Mouse (Mus musculus) midbrain, embryonic 11.5 days (tissue): ENCODE measurements around the gene Iqschfp. TPM values are rescaled to one million over a fixed set of nuclear protein-coding genes. Genes with fewer than 3 reads are reported as not detected.

Source experiments
- ATAC-seq: fragments of 200-750 bp; cut with Nextera tagmentation; 2 replicates; pipeline ENCODE4 v1.8.0; 2017; ENCODE audit warnings: moderate TSS enrichment, moderate library complexity; ENCODE audit not compliant: low FRiP score
- DNase-seq: peaks from one replicate; pipeline ENCODE4 v3.0.0; 2015; ENCODE audit warnings: low spot score; ENCODE audit errors: missing footprints
- H3K27ac ChIP-seq: fragments of 300-500 bp; sonication (generic); 2 replicates; pipeline ENCODE4 v1.5.1; 2014; ENCODE audit warnings: low read depth, low read length
- H3K27me3 ChIP-seq: fragments of 300-500 bp; sonication (generic); 2 replicates; pipeline ENCODE4 v1.6.1; 2014; ENCODE audit warnings: mild to moderate bottlenecking, low read length, moderate library complexity, mixed read lengths; ENCODE audit not compliant: control insufficient read depth, insufficient read depth
- H3K36me3 ChIP-seq: fragments of 300-500 bp; sonication (generic); 2 replicates; pipeline ENCODE4 v1.6.1; 2014; ENCODE audit warnings: mild to moderate bottlenecking, low read length, moderate library complexity, mixed read lengths; ENCODE audit not compliant: control insufficient read depth, insufficient read depth
- H3K4me1 ChIP-seq: fragments of 300-500 bp; sonication (generic); 2 replicates; pipeline ENCODE4 v1.6.1; 2014; ENCODE audit warnings: low read length; ENCODE audit not compliant: control insufficient read depth, insufficient read depth
- H3K4me2 ChIP-seq: fragments of 300-500 bp; sonication (generic); 2 replicates; pipeline ENCODE4 v1.6.1; 2014; ENCODE audit warnings: mild to moderate bottlenecking, moderate library complexity
- H3K4me3 ChIP-seq: fragments of 300-500 bp; sonication (generic); 2 replicates; pipeline ENCODE4 v1.5.1; 2014; ENCODE audit warnings: low read depth, low read length
- H3K9ac ChIP-seq: fragments of 300-500 bp; sonication (generic); 2 replicates; pipeline ENCODE4 v1.6.1; 2014; ENCODE audit warnings: low read length
- H3K9me3 ChIP-seq: fragments of 300-500 bp; sonication (generic); 2 replicates; pipeline ENCODE4 v1.6.1; 2016; ENCODE audit warnings: low read length; ENCODE audit not compliant: control insufficient read depth
- WGBS: fragments of 180-500 bp; shearing (Covaris S2); extraction: QIAGEN DNeasy Blood & Tissue Kit; methylation state at CpG from one replicate; pipeline ENCODE4 v1.1.7; 2014; 5-methylcytosine and 5-hydroxymethylcytosine counted together
- polyA plus RNA-seq: library from polyadenylated mRNA; unstranded; fragments of >200 nt; fragmentation: Nextera tagmentation; extraction: Ambion mirVana; gene quantifications from 2 replicates; pipeline ENCODE4 v1.2.1, GENCODE M21; 2014

Iqschfp gene
- polyA plus RNA-seq, 1 experiment from 2014 or later: 2.6 TPM

DNA sequence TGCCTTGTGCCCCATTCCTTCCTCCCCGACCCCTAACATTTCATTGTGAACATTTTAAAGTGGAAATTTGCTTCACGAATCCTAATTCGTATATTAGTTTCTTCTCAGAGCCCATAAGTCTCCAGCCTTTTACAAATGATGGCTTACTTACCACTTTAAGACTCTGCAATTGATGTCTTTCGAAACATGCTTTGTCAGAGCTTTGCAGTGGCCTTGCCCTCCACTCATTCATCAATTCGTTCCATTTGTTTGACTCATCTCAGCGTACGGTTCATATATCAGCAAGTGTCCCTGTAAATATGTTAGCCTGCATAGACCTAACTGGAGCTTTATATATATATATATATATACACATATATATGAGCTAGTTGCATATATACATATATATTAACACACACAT, 675.5 kb downstream of the Iqschfp start:
- Histone ChIP-seq H3K9ac (no peak overlapping the region), H3K9me3 (no peaks in the 10 kb centered on the region), H3K4me2 (no peak overlapping the region), H3K36me3 (no peaks in the 10 kb centered on the region), H3K4me1 (peaks cover 2% of the 10 kb centered on the region), H3K27me3 (no peaks in the 10 kb centered on the region), H3K4me3 (no peak overlapping the region), H3K27ac (no peak overlapping the region)
- 86% methylated on average over 7 of the region's 7 CpGs for WGBS
- ATAC-seq (no peak), DNase-seq (no peak)

DNA sequence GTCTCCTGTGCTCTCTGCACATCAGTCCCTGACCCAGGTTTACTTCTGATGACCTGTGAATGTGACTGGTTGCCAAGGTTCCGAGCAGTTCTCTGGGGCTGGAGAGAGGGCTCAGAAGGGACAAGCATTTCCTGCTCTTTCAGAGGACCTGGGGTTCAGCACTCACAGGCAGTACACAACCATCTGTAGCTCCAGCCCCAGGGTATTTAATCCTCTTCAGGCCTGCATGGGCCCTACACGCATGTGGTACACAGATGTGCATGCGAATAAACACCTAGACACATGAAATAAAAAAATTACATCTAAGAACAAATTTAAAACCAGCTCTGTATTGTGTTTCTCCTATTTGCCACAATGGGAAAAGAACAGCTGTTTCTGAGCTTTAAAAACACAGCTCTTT, 676.1 kb downstream of the Iqschfp start:
- no peaks in the 10 kb centered on the region for H3K27me3 ChIP-seq
- H3K9ac ChIP-seq: no peak overlapping the region
- no peak overlapping the region for H3K4me3 ChIP-seq
- no peak overlapping the region for H3K27ac ChIP-seq
- WGBS: 79% methylated on average over 3 of the region's 3 CpGs
- no peaks in the 10 kb centered on the region for H3K36me3 ChIP-seq
- H3K9me3 ChIP-seq: no peaks in the 10 kb centered on the region
- H3K4me1 ChIP-seq: peaks cover 4% of the 10 kb centered on the region
- ATAC-seq (no peak), DNase-seq (no peak)
- H3K4me2 ChIP-seq: no peak overlapping the region

DNA sequence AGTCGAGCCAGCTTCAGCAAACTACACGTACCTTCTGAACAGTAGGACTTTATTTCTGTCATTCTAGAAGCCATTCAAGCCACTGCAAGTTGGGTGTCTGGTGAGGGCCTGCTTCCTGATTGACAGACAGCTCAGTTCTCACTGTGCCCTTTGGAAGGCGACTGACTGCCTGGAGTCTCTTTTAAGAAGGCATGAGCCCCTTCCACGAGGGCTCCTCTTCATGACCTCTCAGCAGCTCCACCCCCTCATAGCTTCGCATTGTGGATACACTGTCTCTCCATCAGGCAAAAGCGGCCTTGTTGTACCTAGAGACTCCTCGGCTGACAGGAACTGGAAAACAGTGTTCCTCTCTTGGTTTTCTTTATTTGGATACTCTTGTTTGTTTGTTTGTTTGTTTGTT, 676.7 kb downstream of the Iqschfp start:
- Histone ChIP-seq H3K4me2 (no peak overlapping the region), H3K9ac (no peak overlapping the region), H3K27ac (no peak overlapping the region), H3K36me3 (no peaks in the 10 kb centered on the region), H3K9me3 (no peaks in the 10 kb centered on the region), H3K4me3 (no peak overlapping the region), H3K27me3 (no peaks in the 10 kb centered on the region), H3K4me1 (peaks cover 4% of the 10 kb centered on the region)
- ATAC-seq: no peak
- no peak for DNase-seq
- WGBS: 54% methylated on average over 7 of the region's 7 CpGs

DNA sequence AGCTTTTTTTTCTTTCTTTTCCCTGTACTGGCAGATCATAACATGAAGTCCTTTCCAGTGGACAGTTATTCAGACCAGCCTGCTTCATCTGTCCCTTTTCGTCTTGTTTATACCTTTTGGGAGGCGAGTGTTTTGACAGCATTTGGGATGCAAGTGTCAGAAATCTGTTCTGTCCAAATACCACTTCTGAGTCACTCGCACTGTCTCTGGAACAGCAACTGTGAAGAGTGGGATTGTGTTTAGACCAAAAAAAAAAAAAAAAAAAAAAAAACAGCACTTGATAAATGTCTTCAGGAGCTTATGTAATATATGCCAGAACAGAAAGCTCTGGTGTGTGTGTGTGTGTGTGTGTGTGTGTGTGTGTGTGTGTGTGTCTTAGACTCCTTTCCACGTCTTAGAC, 678.3 kb downstream of the Iqschfp start:
- ATAC-seq: no peak
- 87% methylated on average over 4 of the region's 4 CpGs for WGBS
- Histone ChIP-seq H3K27ac (no peak overlapping the region), H3K4me2 (no peak overlapping the region), H3K27me3 (no peaks in the 10 kb centered on the region), H3K4me1 (peaks cover 6% of the 10 kb centered on the region), H3K36me3 (no peaks in the 10 kb centered on the region), H3K4me3 (no peak overlapping the region), H3K9ac (no peak overlapping the region), H3K9me3 (no peaks in the 10 kb centered on the region)
- no peak for DNase-seq

DNA sequence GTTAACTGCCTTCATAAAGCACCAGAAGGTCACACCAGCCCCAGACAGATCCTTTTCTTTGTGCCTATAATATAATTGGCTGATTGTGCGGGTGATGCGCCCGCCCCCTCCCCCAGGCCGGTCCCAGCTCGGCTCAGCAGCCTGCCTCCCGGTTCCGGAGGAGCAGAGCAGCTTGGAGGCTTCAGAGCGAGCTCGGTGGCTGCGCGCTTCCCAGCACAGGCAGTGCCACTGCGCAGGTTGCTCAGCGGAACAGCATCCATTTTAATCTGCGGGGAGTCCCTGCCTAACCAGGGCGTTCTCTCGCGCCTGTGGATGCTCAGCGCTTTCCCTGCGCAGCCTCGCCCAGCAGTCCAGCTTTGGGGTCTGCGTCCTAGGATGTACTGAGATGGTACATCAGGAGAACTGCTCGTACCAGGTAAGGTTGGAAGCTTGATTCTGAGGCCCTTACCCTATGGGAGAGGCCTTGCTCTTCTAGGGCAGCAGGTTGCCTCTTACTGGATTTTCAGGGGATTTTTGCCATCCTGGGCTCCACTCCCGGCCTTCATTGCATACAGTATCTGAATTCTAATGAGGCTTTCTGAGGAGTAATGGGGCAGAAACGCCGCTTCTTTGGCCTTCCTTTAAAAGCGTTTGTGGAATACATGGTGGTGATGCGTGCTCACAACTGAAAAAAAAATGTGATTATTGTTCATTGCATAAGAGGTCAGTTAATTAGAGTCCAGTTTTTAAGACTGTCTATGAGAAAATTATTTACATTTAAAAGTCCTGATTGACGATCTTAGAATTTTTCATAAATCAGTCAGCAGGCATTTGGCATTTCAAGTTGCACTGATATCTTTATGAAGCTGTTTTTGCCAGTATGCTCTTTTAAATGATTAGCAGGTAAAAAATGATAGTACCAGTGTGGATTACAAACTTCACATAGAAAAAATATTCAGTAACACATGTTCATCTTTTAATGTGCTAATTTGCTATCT, 680.5 kb downstream of the Iqschfp start:
- Histone ChIP-seq H3K4me3 (peak overlapping the region; percentile 44), H3K27me3 (no peaks in the 10 kb centered on the region), H3K27ac (peak overlapping the region; percentile 95), H3K9me3 (no peaks in the 10 kb centered on the region), H3K4me2 (peak overlapping the region; percentile 66), H3K9ac (peak overlapping the region; percentile 78), H3K36me3 (no peaks in the 10 kb centered on the region), H3K4me1 (peaks cover 20% of the 10 kb centered on the region)
- 8% methylated on average over 28 of the region's 28 CpGs for WGBS
- peak; percentile 98 for DNase-seq
- ATAC-seq: peak; percentile 96

DNA sequence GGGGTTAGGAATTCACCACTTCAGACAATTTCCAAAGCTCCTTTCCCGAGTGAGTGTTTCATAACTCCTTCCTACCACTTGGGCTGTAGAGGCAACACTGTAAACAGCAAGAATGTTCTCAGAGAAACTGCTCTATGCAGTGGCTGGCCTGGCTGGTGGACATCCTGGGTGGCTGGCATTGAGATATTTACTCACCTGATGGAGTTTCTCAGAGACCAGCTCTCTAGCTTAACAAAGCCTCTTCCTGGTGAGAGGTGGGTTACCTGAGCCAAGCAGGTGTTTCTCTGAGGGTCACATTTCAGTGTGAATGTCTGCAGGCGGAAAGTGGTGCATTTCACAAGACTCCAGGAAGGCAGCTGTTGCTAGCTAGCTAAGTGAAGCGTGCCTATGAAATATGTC, 681.2 kb downstream of the Iqschfp start:
- H3K4me2 ChIP-seq: peak overlapping the region; percentile 66
- peaks cover 20% of the 10 kb centered on the region for H3K4me1 ChIP-seq
- DNase-seq (no peak), ATAC-seq (no peak)
- H3K9me3 ChIP-seq: no peaks in the 10 kb centered on the region
- H3K27ac ChIP-seq: no peak overlapping the region
- WGBS: 72% methylated on average over 3 of the region's 3 CpGs
- no peaks in the 10 kb centered on the region for H3K27me3 ChIP-seq
- peak overlapping the region; percentile 44 for H3K4me3 ChIP-seq
- peak overlapping the region; percentile 49 for H3K9ac ChIP-seq
- no peaks in the 10 kb centered on the region for H3K36me3 ChIP-seq

DNA sequence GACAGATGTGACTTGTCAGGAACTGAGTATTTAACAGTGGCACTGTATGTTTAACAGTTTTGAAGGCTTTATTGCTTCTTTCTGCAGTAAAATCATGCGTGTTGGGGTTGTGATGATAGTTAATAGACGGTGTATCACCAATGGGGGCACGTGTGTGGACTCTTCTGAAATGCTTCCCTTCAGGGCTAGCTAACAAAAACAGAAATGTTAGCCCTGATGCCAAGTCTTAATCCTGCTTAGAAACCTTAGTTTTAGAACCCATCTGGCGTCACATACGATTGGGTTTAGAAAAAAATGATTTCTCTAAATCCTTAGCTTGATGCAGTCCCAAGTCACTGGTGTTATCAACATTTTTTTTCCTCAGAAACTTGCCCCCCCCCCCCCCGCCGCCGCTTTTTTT, 682.1 kb downstream of the Iqschfp start:
- Histone ChIP-seq H3K9me3 (no peaks in the 10 kb centered on the region), H3K27ac (no peak overlapping the region), H3K4me3 (peak overlapping the region; percentile 44), H3K27me3 (no peaks in the 10 kb centered on the region), H3K9ac (peak overlapping the region; percentile 49; the same call in 1 of the 2 replicates), H3K36me3 (no peaks in the 10 kb centered on the region), H3K4me1 (peaks cover 20% of the 10 kb centered on the region), H3K4me2 (peak overlapping the region; percentile 66)
- WGBS: 56% methylated on average over 6 of the region's 8 CpGs
- no peak for DNase-seq
- no peak for ATAC-seq

DNA sequence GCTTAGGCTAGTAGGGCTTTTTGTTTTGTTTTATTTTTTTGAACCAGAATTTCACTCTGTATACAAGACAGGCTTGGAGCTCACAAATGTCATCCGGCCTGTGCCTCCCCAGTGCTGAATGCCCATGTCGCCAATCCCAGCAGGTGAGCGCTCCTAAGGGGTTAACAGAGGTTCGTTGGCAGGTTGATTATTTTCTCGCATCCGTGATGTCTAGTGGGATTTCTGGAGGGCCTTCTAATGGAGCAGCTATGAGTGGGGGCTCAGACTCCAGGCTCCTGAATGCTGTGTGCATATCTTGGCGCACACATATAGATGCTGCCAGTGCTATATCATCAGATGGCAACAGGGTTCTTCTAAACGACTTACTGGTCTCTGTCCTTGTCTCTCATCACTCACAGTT, 682.5 kb downstream of the Iqschfp start:
- Histone ChIP-seq H3K4me2 (peak overlapping the region; percentile 66), H3K4me3 (peak overlapping the region; percentile 44; the same call in 1 of the 2 replicates), H3K27ac (no peak overlapping the region), H3K36me3 (no peaks in the 10 kb centered on the region), H3K4me1 (peaks cover 20% of the 10 kb centered on the region), H3K9me3 (no peaks in the 10 kb centered on the region), H3K27me3 (no peaks in the 10 kb centered on the region), H3K9ac (no peak overlapping the region)
- ATAC-seq (no peak), DNase-seq (no peak)
- 66% methylated on average over 8 of the region's 8 CpGs for WGBS

DNA sequence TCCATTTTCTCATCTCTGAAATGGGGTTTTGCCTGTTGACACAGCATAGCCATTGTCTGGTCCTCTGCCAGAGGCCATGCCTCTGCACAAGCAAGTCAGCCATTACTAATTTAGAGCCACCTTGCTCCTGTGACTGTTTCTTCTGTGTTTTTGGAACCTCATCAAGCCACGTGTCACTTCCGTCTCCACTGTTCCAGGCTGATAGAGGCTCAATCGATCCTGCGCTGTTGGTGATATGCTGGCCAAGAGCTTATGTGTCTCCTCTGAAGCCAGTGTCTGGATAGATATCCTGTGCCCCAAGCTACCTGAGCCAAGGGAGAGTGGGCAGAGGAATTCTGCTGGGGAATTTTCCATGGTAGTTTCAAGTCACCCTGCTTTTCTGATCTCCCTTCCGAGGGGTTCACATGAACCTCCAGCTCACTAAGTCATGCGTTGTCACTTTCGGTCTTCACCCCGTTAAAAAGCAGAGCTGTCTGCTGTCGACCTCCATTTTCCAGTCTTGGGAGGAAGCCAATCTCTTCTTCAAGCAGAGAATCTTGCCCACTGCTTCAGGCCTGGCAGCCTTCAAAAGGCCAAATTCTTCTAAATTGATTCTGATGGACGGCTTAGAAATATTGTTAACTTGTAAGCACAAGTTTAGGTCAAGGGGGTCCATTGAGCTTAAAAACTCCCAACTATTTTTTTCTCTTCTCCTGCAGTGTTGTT, 683.8 kb downstream of the Iqschfp start:
- Histone ChIP-seq H3K4me2 (0 out of 2 replicates have a peak overlapping the region, but pooled peaks have one; percentile 4), H3K4me3 (no peak overlapping the region), H3K4me1 (peaks cover 20% of the 10 kb centered on the region), H3K27ac (no peak overlapping the region), H3K9ac (no peak overlapping the region), H3K36me3 (no peaks in the 10 kb centered on the region), H3K9me3 (no peaks in the 10 kb centered on the region), H3K27me3 (no peaks in the 10 kb centered on the region)
- DNase-seq (no peak), ATAC-seq (no peak)
- 78% methylated on average over 10 of the region's 10 CpGs for WGBS
